Mouse (Mus musculus) 3134 (cell line): ENCODE results near the gene Gm49369.
"Not testable (repeated sequence)": the region's sequence is repeated elsewhere in the genome, so short reads cannot be mapped to it uniquely, and the experiment has no call there.

ENCODE experiments used
- DNase-seq: peaks from one replicate; pipeline ENCODE4 v3.0.0-alpha.2; 2011; ENCODE audit warnings: low spot score; ENCODE audit not compliant: insufficient read length; ENCODE audit errors: extremely low read depth

Gene Gm49369

DNA sequence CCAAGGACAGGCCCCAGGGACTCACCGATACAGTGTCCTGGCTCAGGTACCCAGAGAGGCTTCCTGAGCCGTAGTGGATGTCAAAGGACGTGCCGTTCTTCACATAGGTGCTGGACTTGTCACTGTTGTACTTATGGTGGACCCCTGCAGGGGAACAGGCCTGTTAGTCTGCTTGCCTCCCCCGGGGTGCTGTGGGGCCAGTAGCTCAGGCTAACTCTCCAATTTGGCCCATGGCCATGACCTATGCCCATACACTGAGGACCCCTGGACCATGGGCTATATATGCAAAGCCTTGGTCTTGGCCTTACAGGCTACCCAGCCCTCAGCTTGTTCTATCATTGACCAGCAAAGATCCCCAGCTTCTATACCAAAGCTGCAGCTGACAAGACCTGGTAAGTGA lies at the start of gene Gm49369:
Gm49369 (minus strand) TSS at position 101 of the 400 bp plus-strand sequence.
- no peak for DNase-seq

- no peak for DNase-seq
Measured at GRCm38 (mm10) chr7:142431106-142431505, 48.6 kb upstream of the Gm49369 start.

DNA sequence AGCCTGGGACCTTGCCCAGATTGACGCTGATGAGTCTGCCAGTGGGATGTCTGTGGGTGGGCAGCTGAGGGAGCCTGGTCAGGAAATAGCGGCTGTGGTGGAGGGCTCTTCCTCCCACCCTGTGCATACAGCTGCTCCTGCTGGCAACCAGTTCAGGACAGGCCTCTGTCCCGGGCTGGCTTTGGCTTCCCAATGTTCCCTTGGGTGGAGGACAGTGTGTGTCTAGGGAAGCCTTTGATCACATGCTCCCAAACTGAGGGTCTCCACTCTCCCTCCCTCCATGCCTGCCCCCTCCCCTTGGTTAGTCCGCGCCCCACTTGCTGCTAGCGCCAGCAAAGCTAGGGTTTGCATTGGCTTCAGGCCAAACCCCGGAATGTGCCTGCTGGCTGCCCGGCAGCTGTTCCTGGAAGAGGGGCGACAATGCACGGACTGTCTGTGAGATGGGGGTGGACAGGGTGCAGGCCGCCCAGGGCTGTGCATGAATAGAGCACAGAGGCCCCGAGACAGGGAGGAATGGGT lies 47.8 kb upstream of the Gm49369 start:
- DNase-seq, result peak; percentile 73

DNA sequence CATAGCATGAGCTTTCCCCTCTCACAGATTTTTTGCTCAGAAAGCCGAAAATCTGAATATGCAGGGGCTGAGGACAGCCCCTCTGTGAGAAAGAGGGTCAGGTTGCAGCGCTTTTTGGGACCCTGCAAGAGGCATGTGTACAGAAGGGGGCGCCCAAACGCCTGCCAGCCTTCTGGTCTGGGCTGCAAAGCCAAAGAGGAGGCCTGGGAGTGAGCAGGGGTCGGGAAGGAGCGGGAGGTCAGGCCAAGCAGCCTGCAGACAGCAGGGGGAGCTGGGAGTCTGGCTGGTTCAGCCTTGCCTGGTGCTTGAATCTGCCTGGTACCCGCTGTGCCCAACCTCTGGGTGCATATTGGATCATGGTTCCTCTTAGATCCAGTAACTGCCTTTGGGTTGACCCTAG lies 45.7 kb upstream of the Gm49369 start:
- DNase-seq, result peak; percentile 51

- DNase-seq, result no peak
Measured at GRCm38 (mm10) chr7:142425641-142426213, 43.3 kb upstream of the Gm49369 start.

DNA sequence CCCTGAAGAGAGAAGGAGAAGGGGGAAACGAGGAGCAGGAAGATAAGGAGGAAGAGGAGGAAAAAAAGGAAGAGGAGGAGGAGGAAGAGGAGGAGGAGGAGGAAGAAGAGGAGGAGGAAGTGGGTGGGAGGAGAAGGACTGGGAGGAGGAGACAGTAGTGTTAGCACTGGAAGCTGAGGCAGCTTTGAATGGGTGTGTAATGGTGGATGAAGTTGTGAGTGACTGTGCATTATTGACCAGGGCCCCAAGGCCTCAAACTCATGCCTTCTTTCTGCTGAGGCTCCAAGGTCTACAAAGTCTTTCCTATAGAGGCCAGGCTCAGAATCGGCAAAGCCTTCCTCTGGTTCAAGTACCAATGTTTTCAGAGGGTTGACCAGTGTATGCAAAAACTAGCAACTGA lies 39.4 kb upstream of the Gm49369 start:
- DNase-seq, result no peak

GRCm38 (mm10) chr7:142419887-142420286 lies 37.4 kb upstream of the Gm49369 start:
- DNase-seq, result no peak

DNA sequence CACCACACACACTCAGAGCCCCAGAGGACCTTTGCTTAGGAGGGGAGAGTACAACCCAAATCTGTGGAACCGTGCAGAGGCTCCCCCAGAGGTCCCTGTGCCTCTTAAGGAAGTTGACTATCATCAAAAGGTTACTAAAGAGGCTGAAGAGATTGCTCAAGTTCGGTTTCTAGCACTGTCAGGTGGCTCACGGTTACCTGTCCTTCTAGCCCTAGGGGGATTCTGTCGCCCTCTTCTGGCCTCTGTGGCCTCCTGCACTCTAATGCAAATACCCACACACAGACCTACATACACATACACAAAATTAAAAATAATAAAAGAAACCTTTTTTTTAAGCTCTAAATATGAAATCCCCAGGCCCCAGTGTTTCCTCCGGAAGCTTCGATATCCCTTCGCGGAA lies 36.2 kb upstream of the Gm49369 start:
- DNase-seq, result no peak

- DNase-seq, result no peak
Measured at GRCm38 (mm10) chr7:142418027-142418426, 35.6 kb upstream of the Gm49369 start.

DNA sequence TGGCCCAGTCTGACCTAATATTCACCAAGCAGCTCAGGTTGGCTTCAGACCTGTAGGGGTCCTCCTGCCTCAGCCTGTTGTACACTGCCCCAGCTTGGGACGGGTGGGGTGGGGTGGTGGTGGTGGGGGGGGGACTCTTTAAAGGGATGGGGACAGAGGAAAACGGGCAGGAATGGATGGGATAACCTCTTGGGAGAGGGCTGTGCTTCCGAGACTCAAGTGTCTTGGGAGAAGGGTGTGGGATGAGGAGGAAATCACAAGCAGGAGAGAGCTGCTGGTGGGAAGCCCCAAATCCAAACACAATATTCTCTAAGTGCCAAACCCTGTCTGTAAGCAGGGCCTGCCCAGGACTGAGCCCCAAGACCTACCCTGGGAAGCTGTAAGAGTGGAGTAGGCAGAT lies 33.8 kb upstream of the Gm49369 start:
- no peak for DNase-seq

- no peak for DNase-seq
Measured at GRCm38 (mm10) chr7:142415314-142415713, 32.8 kb upstream of the Gm49369 start.

- DNase-seq, result no peak
Measured at GRCm38 (mm10) chr7:142413285-142413684, 30.8 kb upstream of the Gm49369 start.

GRCm38 (mm10) chr7:142409603-142410002 lies 27.1 kb upstream of the Gm49369 start:
- no peak for DNase-seq

DNA sequence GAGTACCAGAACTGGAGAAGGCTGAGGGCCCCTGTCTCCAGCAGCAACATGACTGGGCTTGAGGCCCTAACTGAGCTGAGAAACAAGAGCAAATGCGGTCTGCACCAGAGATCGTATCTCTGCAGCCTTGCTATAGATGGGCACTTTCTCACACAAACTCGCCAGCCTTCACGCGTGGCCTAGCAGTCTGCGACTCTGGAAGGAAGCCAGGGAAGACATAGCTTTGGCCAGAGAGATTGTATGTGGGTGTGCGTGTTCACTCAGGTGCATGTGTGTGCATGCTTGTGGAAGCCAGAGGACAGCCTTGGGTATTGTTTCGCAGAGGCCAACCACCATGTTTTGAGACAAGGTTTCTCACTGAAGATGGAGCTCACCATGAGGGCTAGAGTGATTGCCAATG lies 26.2 kb upstream of the Gm49369 start:
- no peak for DNase-seq

GRCm38 (mm10) chr7:142407935-142408334 lies 25.5 kb upstream of the Gm49369 start:
- DNase-seq, result no peak

DNA sequence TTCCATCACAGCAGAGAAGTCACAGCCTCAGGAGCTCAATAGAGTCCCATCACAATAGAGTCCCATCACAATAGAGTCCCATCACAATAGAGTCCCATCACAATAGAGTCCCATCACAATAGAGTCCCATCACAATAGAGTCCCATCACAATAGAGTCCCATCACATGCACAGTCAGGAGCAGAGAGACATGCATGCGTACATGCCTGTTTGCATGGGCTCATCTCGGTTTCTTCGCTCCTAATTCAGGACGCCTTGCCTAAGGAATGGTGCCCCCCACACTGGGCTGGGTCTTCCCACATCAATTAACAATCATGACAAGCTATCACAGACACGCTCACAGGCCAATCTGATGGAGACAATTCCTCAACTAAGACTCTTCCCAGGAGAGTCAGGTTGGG lies 22.7 kb upstream of the Gm49369 start:
- DNase-seq, result not testable (repeated sequence)

GRCm38 (mm10) chr7:142403591-142403990 lies 21.1 kb upstream of the Gm49369 start:
- no peak for DNase-seq

DNA sequence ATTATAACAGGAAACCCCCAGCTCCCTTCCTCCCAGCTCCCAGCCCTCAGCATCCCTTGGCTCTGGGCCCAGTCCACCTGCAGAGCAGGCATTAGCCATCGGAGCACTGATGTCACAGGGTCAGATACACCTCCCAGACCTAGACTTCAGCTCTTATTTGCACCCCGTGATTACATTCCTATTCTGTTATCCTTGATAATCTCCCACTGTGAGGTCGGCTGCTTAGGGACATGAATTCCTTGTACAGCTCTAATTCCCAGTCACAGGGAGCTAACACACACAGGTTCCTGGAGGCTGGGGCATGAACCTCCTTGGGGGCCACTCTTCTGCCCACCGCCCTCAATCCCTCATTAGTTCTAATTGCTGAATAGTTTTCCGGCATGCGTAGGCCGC lies 18.3 kb upstream of the Gm49369 start:
- DNase-seq, result no peak

DNA sequence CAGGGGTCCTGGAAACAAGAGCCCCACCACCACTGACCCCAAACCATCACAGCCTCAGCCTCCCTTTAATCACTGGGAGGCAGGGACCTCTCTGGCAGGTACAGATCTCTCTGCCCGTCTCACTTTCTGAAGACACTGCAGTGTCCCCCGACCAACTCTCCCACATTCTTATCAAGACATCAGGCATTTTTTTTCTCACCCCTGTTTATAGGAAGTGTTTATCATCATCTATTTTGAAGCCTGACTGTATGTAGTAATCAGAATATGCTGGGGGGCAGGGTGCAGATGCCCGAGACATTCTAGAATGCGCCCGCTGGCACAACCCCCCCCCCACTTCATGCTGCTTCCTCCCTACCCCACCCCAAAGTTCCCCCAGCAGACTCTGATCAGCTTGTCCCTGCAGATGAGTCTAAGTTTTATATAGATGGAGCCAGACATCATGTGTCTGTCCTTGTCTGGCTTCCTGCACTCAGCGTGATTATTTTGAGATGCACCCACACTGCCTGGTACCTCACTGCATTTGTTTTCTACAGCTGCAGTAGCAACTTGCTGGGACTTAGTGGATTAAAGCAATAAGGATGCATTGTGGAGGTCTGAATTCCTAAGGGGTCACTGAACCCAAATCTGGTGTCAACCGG lies 17.8 kb upstream of the Gm49369 start:
- DNase-seq, result no peak

GRCm38 (mm10) chr7:142399250-142399649 lies 16.8 kb upstream of the Gm49369 start:
- DNase-seq, result no peak

- no peak for DNase-seq
Measured at GRCm38 (mm10) chr7:142398052-142398451, 15.6 kb upstream of the Gm49369 start.

DNA sequence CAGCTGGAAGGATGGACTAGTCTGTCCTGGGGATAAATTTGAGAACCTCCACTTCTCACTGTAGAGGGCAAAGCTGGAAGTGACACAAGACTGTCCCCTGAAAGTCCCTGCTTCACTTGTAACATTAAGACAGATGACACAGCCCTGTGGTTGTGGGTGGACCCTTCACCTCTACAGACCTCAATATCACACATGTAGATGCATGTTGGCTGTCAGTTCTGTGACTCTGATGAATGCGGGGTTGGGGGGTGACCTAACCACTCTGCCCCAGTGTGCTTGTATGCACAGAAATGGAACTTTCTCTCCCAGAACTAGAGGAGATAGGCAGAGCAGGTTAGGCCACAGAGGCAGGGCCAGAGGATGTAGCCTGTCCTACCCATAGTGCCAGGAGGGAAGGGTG lies 14.1 kb upstream of the Gm49369 start:
- DNase-seq, result no peak

GRCm38 (mm10) chr7:142395472-142395871 lies 13.0 kb upstream of the Gm49369 start:
- no peak for DNase-seq
